Mouse (Mus musculus) liver, adult 2 months (tissue): ENCODE data around the gene Nfia. TPM values are rescaled to one million over a fixed set of nuclear protein-coding genes. Genes with fewer than 3 reads are reported as not detected.

ENCODE experiments used
- DNase-seq: peaks from one replicate; pipeline ENCODE4 v3.0.0-alpha.2; 2011; ENCODE audit warnings: low read depth, low spot score; ENCODE audit errors: extremely low read depth
- H3K27ac ChIP-seq: fragments of 200-500 bp; replicated peaks from 2 replicates; pipeline ENCODE4 v1.5.1; 2012; ENCODE audit warnings: low read depth, mild to moderate bottlenecking, control low read depth, inconsistent platforms, low read length; ENCODE audit not compliant: insufficient read depth
- H3K27me3 ChIP-seq: fragments of 200-500 bp; 2 replicates; pipeline ENCODE4 v1.6.1; 2012; ENCODE audit warnings: mild to moderate bottlenecking, moderate library complexity, low read length, inconsistent platforms; ENCODE audit not compliant: control insufficient read depth, insufficient read depth
- H3K36me3 ChIP-seq: fragments of 200-500 bp; 2 replicates; pipeline ENCODE4 v1.6.1; 2012; ENCODE audit warnings: low read length, inconsistent platforms; ENCODE audit not compliant: control insufficient read depth, insufficient read depth
- H3K4me1 ChIP-seq: fragments of 200-500 bp; 2 replicates; pipeline ENCODE4 v1.6.1; 2011; ENCODE audit warnings: low read length; ENCODE audit not compliant: control insufficient read depth, insufficient read depth
- H3K4me3 ChIP-seq: fragments of 200-500 bp; 2 replicates; pipeline ENCODE4 v1.5.1; 2011; ENCODE audit warnings: low read depth, mild to moderate bottlenecking, control low read depth, low read length, moderate library complexity; ENCODE audit not compliant: insufficient read depth
- H3K79me2 ChIP-seq: fragments of 200-500 bp; 2 replicates; pipeline ENCODE4 v1.6.1; 2012; ENCODE audit warnings: inconsistent platforms, mild to moderate bottlenecking, low read length, moderate library complexity; ENCODE audit not compliant: control insufficient read depth, insufficient read depth
- H3K9ac ChIP-seq: fragments of 200-500 bp; 2 replicates; pipeline ENCODE4 v1.6.1; 2012; ENCODE audit warnings: low read depth, mild to moderate bottlenecking, control low read depth, inconsistent platforms, low read length
- CTCF ChIP-seq: fragments of 200-500 bp; IDR thresholded peaks from 2 replicates; pipeline ENCODE4 v1.5.1; 2011; ENCODE audit warnings: low read depth, low read length, control low read depth
- POLR2A ChIP-seq: fragments of 200-500 bp; IDR thresholded peaks from 2 replicates; pipeline ENCODE4 v1.6.1; 2011; ENCODE audit warnings: low read length, control low read depth; ENCODE audit not compliant: insufficient read depth; ENCODE audit errors: extremely low read depth
- WGBS: fragments of 180-500 bp; shearing (Covaris S2); methylation state at CpG from one replicate; pipeline ENCODE4 v1.1.7; 2018; 5-methylcytosine and 5-hydroxymethylcytosine counted together
- polyA plus RNA-seq: library from polyadenylated mRNA; depleted of rRNA; stranded (reverse); fragments of >200 nt; gene quantifications from 2 replicates; pipeline ENCODE4 v1.2.3, GENCODE M21; 2012
- total RNA-seq: library from RNA; depleted of rRNA; stranded (reverse); fragments of >200 nt; gene quantifications from 2 replicates; pipeline ENCODE4 v1.2.3, GENCODE M21; 2014

Gene Nfia
- total and polyA plus RNA-seq, 2 experiments: 12.5 to 32.2 TPM

DNA sequence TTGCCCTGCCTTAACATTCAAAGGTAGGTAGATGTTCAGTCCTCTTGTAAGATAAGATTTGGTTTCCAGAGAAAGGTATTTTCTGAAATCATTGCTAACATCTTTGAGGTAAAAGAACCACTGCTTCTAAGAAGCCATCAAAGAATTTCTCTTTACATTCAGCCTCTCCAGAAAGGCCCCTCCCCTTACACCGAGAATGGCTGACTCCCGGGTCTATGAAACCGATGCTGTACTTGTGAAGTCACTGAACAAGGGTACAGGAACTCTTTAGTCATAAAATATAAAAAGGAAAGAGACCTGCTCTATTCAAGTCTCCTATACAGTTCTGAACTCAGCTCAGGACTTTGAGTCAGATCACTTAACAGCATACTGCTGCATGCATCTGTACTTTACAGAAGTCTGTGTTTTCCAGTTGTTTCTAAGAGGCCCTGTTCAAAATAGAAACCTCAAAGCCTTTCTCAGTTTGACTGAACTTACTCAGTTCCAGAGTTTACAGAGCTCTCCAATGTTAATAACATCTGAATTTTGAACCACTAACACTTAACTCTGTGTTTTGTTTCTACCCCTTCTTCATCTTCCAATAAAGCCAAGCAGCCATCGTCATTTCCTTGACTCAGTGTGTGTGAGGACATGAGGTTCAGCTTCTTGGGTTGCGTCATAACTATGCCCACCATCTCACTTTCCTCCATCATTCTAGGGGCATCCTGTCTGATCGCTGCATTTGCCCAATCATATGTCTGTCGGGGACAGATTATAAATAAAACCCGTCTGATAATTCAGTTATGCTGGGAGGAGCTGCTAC lies 223.6 kb downstream of the Nfia start:
- H3K36me3 ChIP-seq: no peaks in the 10 kb centered on the region; the same call in 1 of the 2 replicates
- DNase-seq: no peak
- TF ChIP-seq CTCF (no peak), POLR2A (no peak)
- peaks cover 15% of the 10 kb centered on the region for H3K4me1 ChIP-seq
- H3K27ac ChIP-seq: no peak overlapping the region
- H3K79me2 ChIP-seq: peaks cover 8% of the 10 kb centered on the region; the same call in 1 of the 2 replicates
- no peak overlapping the region for H3K4me3 ChIP-seq
- WGBS: 92% methylated on average over 8 of the region's 8 CpGs
- H3K27me3 ChIP-seq: no peaks in the 10 kb centered on the region
- no peak overlapping the region for H3K9ac ChIP-seq

DNA sequence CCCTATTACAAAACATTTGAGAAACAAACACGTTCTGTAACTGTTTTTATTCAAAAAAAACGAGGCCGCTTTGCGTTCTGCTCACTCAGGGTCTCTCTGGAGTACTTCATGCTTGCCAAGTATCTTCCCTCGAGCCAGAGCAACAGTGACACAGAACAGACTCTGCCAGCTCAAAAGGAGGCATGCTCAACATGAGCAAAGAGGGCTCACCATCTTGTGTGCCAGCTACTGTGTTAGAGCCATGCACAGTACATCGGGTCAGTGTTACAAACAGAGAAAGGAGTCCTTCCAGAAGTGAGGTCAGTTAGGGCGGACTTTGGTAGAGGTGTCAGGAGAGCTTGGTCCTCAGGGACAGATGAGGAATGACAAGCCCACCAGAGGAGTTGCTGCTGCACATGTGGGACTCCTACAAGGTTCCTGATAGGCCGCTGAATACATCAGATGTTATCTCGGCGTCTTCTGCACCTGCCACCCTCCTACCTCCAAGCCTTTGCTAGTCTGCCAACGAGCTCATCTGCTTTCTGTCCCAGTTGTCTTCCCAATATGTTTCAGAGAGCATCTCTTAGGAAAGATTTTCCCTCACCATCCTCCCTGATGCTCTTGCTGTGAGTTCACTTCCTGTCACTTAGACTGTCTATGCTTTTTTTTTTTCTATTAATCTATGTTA lies 224.8 kb downstream of the Nfia start:
- H3K27me3 ChIP-seq: no peaks in the 10 kb centered on the region
- no peaks in the 10 kb centered on the region; the same call in 1 of the 2 replicates for H3K36me3 ChIP-seq
- TF ChIP-seq POLR2A (no peak), CTCF (no peak)
- H3K9ac ChIP-seq: no peak overlapping the region
- H3K4me3 ChIP-seq: no peak overlapping the region
- peaks cover 8% of the 10 kb centered on the region; the same call in 1 of the 2 replicates for H3K79me2 ChIP-seq
- H3K27ac ChIP-seq: no peak overlapping the region
- H3K4me1 ChIP-seq: peaks cover 10% of the 10 kb centered on the region
- no peak for DNase-seq
- WGBS: 79% methylated on average over 11 of the region's 11 CpGs

DNA sequence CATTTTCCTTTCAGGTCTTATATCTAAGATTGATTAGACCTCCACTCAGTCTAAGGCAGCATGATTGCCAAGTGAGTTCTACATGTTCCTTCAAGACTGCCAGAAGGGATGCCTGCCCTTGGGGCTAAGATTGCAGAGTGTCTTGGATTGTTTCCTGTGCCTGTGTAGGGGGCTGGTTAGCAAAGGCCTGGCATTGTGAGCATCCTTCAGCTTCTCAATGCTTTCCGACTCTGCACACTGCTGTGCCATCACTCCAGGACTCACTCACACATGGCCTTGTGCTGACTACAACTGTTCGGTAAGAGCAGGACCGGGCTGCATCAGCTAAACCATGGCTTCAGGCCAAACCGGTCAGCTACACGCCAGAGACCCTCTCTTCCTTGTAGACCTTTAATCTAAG lies 229.7 kb downstream of the Nfia start:
- H3K36me3 ChIP-seq: no peaks in the 10 kb centered on the region

DNA sequence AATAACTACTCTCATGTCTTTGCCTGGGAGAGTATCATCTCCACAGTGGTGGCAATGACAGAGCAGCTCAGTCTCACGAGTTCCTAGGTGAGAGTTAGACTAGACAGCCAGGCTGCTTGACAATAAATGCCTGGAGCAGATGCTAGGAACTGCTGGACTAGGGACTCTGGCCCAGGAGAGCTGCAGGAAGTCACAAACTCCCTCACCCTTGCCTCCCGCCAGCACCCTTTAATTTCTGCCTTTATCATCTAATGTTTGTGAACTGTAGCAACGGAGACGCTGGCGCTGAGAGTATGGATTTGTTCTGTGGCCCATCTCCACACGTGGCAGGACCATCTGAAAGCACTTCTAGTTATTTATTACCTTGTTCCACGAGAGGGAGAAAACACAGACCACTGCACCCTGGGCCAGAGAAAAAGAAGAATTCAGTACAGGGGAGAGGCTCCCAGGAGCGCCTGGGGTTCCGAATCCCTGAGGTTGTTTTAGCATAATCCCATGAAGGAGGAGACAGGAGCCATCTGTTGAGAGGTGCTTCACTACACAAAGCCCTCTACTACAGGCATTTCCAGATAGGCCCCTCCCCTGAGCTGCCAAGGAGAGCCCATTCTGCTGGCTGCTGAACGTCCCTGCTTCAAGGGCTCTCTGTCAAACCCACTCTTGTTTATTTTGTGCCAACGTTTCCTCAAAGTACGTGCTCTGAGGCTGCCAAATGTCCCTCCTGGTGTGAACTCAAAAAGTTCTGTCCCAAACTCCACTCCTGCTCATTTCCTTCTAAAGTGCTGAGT lies 231.0 kb downstream of the Nfia start:
- Histone ChIP-seq H3K4me1 (peaks cover 35% of the 10 kb centered on the region), H3K4me3 (no peak overlapping the region), H3K79me2 (peaks cover 5% of the 10 kb centered on the region; the same call in 1 of the 2 replicates), H3K36me3 (peaks cover 2% of the 10 kb centered on the region; the same call in 1 of the 2 replicates), H3K27me3 (no peaks in the 10 kb centered on the region), H3K27ac (peak overlapping the region; percentile 88), H3K9ac (peak overlapping the region; percentile 41)
- DNase-seq: peak; percentile 56
- TF ChIP-seq CTCF (no peak), POLR2A (no peak)
- 10% methylated on average over 12 of the region's 12 CpGs for WGBS

More for the DNA sequence above, 229.7 kb downstream of the Nfia start:
- H3K9ac ChIP-seq: no peak overlapping the region
- H3K79me2 ChIP-seq: peaks cover 5% of the 10 kb centered on the region; the same call in 1 of the 2 replicates
- TF ChIP-seq POLR2A: no peak
- no peak for TF ChIP-seq CTCF
- WGBS: 74% methylated on average over 5 of the region's 5 CpGs
- no peaks in the 10 kb centered on the region for H3K27me3 ChIP-seq
- no peak overlapping the region for H3K4me3 ChIP-seq
- no peak overlapping the region for H3K27ac ChIP-seq
- peaks cover 35% of the 10 kb centered on the region for H3K4me1 ChIP-seq
- no peak for DNase-seq

DNA sequence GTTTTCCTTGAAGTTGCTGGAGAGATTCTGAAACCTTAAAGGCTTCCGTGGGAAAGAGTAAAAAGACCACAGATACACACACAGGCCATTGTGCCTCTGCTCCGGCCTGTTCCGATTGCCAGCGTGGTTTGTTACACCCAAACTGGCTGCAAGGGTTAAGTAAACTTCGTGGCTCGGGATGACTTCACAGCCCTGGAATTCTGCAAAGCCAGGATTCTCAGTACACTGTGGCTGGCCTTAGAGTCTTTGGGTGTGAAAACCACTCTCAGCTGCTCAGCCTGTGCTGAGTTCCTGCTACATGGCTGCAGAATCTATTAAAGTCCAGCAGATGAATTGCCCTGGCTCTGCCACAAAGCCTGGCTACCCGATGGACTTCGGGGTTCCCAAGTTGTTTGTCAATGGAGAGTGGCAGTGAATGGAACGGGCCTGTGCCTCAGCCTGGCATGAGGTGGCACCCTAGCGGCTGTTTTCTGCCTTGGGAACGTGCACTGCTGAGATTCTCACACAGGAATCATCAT lies 231.6 kb downstream of the Nfia start:
- peak overlapping the region; percentile 88 for H3K27ac ChIP-seq
- H3K4me3 ChIP-seq: no peak overlapping the region
- H3K27me3 ChIP-seq: no peaks in the 10 kb centered on the region
- WGBS: 5% methylated on average over 11 of the region's 11 CpGs
- peak; percentile 96 for DNase-seq
- no peak for TF ChIP-seq POLR2A
- TF ChIP-seq CTCF: peak; percentile 87
- peaks cover 35% of the 10 kb centered on the region for H3K4me1 ChIP-seq
- peaks cover 5% of the 10 kb centered on the region; the same call in 1 of the 2 replicates for H3K79me2 ChIP-seq
- H3K9ac ChIP-seq: peak overlapping the region; percentile 41; the same call in 1 of the 2 replicates
- H3K36me3 ChIP-seq: peaks cover 2% of the 10 kb centered on the region; the same call in 1 of the 2 replicates
